Mouse (Mus musculus) midbrain, embryonic 12.5 days (tissue): Measurements from ENCODE around the gene Cltc. TPM values are rescaled to one million over a fixed set of nuclear protein-coding genes. Genes with fewer than 3 reads are reported as not detected.

ENCODE experiments used
- ATAC-seq: fragments of 200-750 bp; cut with Nextera tagmentation; 2 replicates; pipeline ENCODE4 v1.8.0; 2017; ENCODE audit warnings: low read depth, moderate TSS enrichment, moderate library complexity; ENCODE audit not compliant: low FRiP score
- H3K27ac ChIP-seq: fragments of 300-500 bp; sonication (generic); replicated peaks from 2 replicates; pipeline ENCODE4 v1.5.1; 2016; ENCODE audit warnings: mild to moderate bottlenecking
- H3K27me3 ChIP-seq: fragments of 300-500 bp; sonication (generic); 2 replicates; pipeline ENCODE4 v1.6.1; 2016; ENCODE audit warnings: mild to moderate bottlenecking
- H3K36me3 ChIP-seq: fragments of 300-500 bp; sonication (generic); 2 replicates; pipeline ENCODE4 v1.6.1; 2016
- H3K4me1 ChIP-seq: fragments of 300-500 bp; sonication (generic); 2 replicates; pipeline ENCODE4 v1.6.1; 2016
- H3K4me2 ChIP-seq: fragments of 300-500 bp; sonication (generic); replicated peaks from 2 replicates; pipeline ENCODE4 v1.6.1; 2016; ENCODE audit warnings: mild to moderate bottlenecking, moderate library complexity
- H3K4me3 ChIP-seq: fragments of 300-500 bp; sonication (generic); 2 replicates; pipeline ENCODE4 v1.5.1; 2016; ENCODE audit warnings: mild to moderate bottlenecking
- H3K9ac ChIP-seq: fragments of 300-500 bp; sonication (generic); replicated peaks from 2 replicates; pipeline ENCODE4 v1.6.1; 2016; ENCODE audit warnings: mild to moderate bottlenecking, moderate library complexity
- H3K9me3 ChIP-seq: fragments of 300-500 bp; sonication (generic); 2 replicates; pipeline ENCODE4 v1.6.1; 2016; ENCODE audit warnings: mild to moderate bottlenecking
- WGBS: fragments of 180-500 bp; shearing (Covaris S2); methylation state at CpG from one replicate; pipeline ENCODE4 v1.1.7; 2016; 5-methylcytosine and 5-hydroxymethylcytosine counted together
- polyA plus RNA-seq: library from polyadenylated mRNA; unstranded; fragments of >200 nt; fragmentation: Nextera tagmentation; extraction: Ambion mirVana; gene quantifications from 2 replicates; pipeline ENCODE4 v1.2.1, GENCODE M21; 2016

Cltc gene
- polyA plus RNA-seq, 1 experiment from 2014 or later = 165 TPM

DNA sequence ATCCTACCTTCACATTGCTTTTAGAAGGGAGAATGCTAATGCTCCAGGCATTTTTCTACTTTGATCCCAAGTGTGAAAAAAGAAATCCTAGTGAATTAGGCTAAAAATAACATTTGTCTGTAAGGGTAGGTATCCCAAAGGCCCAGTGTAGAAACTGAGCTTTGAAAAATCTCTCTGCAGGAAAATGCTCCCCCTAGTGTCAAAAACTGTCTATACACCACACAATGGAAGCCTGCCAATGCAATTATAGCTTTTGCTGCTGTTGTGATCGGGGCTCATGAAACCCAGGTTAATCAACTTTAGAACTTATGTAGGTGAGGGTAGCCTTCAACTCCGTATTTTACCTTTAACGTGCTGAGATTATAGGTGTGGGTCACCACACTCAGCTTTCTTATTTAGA is 103.9 kb downstream of the Cltc start:
- H3K27ac ChIP-seq = no peak overlapping the region
- H3K4me1 ChIP-seq = no peaks in the 10 kb centered on the region
- H3K4me2 ChIP-seq = no peak overlapping the region
- H3K9ac ChIP-seq = no peak overlapping the region
- H3K27me3 ChIP-seq = no peaks in the 10 kb centered on the region
- H3K36me3 ChIP-seq = no peaks in the 10 kb centered on the region
- 44% methylated on average over 3 of the region's 3 CpGs for WGBS
- no peak overlapping the region for H3K4me3 ChIP-seq
- no peaks in the 10 kb centered on the region for H3K9me3 ChIP-seq
- ATAC-seq = no peak

DNA sequence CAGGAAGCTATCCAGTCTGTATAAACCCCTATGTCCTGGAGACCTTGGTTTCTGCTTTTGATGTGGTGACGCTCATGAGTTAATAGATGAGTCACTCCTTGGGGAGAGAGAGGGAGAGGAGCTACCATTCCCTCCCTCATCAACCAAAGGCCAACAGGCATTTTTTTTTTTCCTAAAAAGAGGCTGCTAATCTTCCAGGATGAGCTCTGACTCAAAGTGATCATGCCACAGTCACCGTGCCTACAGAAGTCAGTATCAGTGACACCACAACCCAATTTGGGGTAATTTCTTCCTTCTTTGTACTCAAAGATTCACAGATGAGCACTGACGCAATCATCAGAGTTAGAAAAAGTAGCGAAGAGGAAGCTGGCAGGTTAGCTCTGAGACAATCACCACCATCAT is 104.8 kb downstream of the Cltc start:
- no peak for ATAC-seq
- no peaks in the 10 kb centered on the region for H3K9me3 ChIP-seq
- WGBS = 88% methylated on average over 4 of the region's 4 CpGs

DNA sequence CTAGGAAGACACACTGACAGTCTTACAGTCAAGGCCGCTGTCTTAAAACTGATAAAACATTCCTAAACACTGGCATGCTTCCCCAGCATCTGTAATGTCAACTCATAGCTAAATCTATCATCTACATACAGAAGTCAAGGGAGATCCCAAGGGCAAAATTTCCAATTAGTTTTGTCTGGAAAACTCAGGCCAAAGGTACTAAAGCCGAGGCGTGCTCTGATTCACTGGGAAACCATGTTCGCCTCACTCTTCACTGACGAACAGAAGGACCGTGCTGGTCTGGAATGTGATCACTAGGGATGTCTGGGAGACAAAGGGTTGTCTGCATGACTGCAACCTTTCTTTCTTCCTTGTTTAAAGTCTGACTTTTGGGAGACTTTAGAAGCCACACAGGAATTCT is 106.7 kb downstream of the Cltc start:
- ATAC-seq = no peak

More for the DNA sequence above, 104.8 kb downstream of the Cltc start:
- Histone ChIP-seq H3K4me2 (no peak overlapping the region), H3K27ac (no peak overlapping the region), H3K4me3 (no peak overlapping the region), H3K36me3 (no peaks in the 10 kb centered on the region), H3K9ac (no peak overlapping the region), H3K27me3 (no peaks in the 10 kb centered on the region), H3K4me1 (no peaks in the 10 kb centered on the region)

DNA sequence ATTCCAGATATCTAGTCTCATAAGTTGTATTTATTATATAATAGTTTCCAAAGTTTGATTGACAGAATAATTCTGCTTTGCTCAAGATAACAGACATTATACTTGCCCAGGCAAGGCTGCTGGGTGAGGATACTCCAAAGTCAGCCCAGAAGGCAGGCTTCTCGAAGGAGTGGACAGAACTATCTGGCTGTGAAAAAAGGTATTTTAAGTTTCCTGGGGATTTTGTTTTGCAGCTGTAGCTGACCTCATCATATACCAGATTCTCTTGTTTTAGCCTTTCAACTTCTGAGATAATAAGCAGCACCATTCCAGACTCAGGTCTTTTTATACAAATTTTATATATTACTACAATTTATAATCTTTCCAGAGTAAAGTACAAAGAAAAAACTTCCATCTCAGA is 107.8 kb downstream of the Cltc start:
- no peak overlapping the region for H3K9ac ChIP-seq
- H3K27me3 ChIP-seq = no peaks in the 10 kb centered on the region
- H3K4me1 ChIP-seq = 0 out of 2 replicates have a peak, but pooled peaks cover 5% of the 10 kb centered on the region
- H3K27ac ChIP-seq = no peak overlapping the region
- no peak overlapping the region for H3K4me3 ChIP-seq
- no peaks in the 10 kb centered on the region for H3K9me3 ChIP-seq
- 0 out of 2 replicates have a peak, but pooled peaks cover 3% of the 10 kb centered on the region for H3K36me3 ChIP-seq
- 90% methylated on average over 1 of the region's 1 CpGs for WGBS
- no peak for ATAC-seq
- H3K4me2 ChIP-seq = no peak overlapping the region

More for the DNA sequence above, 106.7 kb downstream of the Cltc start:
- H3K4me1 ChIP-seq = 0 out of 2 replicates have a peak, but pooled peaks cover 5% of the 10 kb centered on the region
- no peak overlapping the region for H3K9ac ChIP-seq
- 57% methylated on average over 6 of the region's 6 CpGs for WGBS
- no peaks in the 10 kb centered on the region for H3K36me3 ChIP-seq
- H3K9me3 ChIP-seq = no peaks in the 10 kb centered on the region
- no peak overlapping the region for H3K27ac ChIP-seq
- H3K4me2 ChIP-seq = no peak overlapping the region
- H3K27me3 ChIP-seq = no peaks in the 10 kb centered on the region
- no peak overlapping the region for H3K4me3 ChIP-seq

GRCm38 (mm10) chr11:86647706-86648447 is 109.5 kb downstream of the Cltc start:
- Histone ChIP-seq H3K4me3 (no peak overlapping the region), H3K4me1 (0 out of 2 replicates have a peak, but pooled peaks cover 5% of the 10 kb centered on the region), H3K9ac (no peak overlapping the region), H3K27me3 (no peaks in the 10 kb centered on the region), H3K4me2 (no peak overlapping the region), H3K36me3 (0 out of 2 replicates have a peak, but pooled peaks cover 7% of the 10 kb centered on the region), H3K9me3 (no peaks in the 10 kb centered on the region), H3K27ac (no peak overlapping the region)
- no peak for ATAC-seq
- 81% methylated on average over 15 of the region's 15 CpGs for WGBS

GRCm38 (mm10) chr11:86646885-86647459 is 110.4 kb downstream of the Cltc start:
- WGBS = 90% methylated on average over 3 of the region's 3 CpGs
- Histone ChIP-seq H3K4me1 (0 out of 2 replicates have a peak, but pooled peaks cover 5% of the 10 kb centered on the region), H3K9me3 (no peaks in the 10 kb centered on the region), H3K27me3 (no peaks in the 10 kb centered on the region), H3K36me3 (peaks cover 11% of the 10 kb centered on the region), H3K4me2 (no peak overlapping the region), H3K4me3 (no peak overlapping the region), H3K9ac (no peak overlapping the region), H3K27ac (no peak overlapping the region)
- no peak for ATAC-seq

DNA sequence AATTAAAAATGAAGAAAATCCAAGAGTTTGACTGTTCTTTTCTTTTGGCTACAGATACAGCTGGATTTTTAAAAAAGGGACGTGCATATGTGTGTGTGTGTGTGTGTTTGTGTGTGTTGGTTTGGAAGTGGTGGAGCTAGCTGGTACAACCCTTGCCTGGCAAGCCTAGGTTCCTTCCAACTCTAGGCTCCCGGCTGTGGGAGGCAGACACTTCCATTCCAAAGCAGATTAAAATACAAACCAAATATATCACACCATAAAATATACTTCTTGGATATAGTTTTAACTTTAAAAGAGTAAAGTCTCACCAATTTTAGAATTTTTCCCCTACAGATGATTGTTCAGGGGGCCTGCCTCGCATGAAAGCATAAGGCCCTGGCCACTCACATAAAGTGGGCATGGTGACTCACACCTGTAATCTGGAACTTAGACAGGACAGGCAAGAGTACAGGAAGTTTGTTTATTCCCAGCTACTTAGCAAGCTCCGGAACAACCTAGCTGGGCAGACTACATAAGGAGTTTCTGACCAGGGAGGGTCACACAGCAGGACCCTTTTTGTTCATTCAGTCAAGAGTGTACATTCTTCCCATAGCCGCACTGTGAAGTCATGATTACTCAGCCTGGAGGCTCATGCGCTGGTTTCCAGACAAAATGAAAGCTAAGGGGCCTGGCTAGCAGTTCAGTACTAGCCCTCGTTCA is 111.1 kb downstream of the Cltc start:
- H3K36me3 ChIP-seq = peaks cover 11% of the 10 kb centered on the region
- ATAC-seq = no peak
- H3K4me2 ChIP-seq = no peak overlapping the region
- no peaks in the 10 kb centered on the region for H3K9me3 ChIP-seq
- H3K27me3 ChIP-seq = no peaks in the 10 kb centered on the region
- no peak overlapping the region for H3K27ac ChIP-seq
- 0 out of 2 replicates have a peak, but pooled peaks cover 5% of the 10 kb centered on the region for H3K4me1 ChIP-seq
- no peak overlapping the region for H3K9ac ChIP-seq
- H3K4me3 ChIP-seq = no peak overlapping the region
- WGBS = 58% methylated on average over 7 of the region's 7 CpGs

- no peak overlapping the region for H3K4me3 ChIP-seq
- WGBS = 97% methylated on average over 4 of the region's 4 CpGs
Measured at GRCm38 (mm10) chr11:86644553-86644952, 112.8 kb downstream of the Cltc start.

More at GRCm38 (mm10) chr11:86644553-86644952, 112.8 kb downstream of the Cltc start:
- no peak overlapping the region for H3K4me2 ChIP-seq
- H3K36me3 ChIP-seq = peaks cover 11% of the 10 kb centered on the region
- no peak overlapping the region for H3K9ac ChIP-seq
- H3K27me3 ChIP-seq = no peaks in the 10 kb centered on the region
- 0 out of 2 replicates have a peak, but pooled peaks cover 5% of the 10 kb centered on the region for H3K4me1 ChIP-seq
- ATAC-seq = no peak
- no peaks in the 10 kb centered on the region for H3K9me3 ChIP-seq
- H3K27ac ChIP-seq = no peak overlapping the region

Other genes with a start within 250 kb of the Cltc start
- gene Rps6kb1, start 212.8 kb downstream of the Cltc start, polyA plus RNA-seq = 60.5 and 65.9 TPM in 2 replicates
- gene Tubd1, start 212.6 kb downstream of the Cltc start, polyA plus RNA-seq = 9.4 and 9.6 TPM in 2 replicates
- 87.4 and 92.9 TPM in 2 replicates for gene Vmp1, start 73.7 kb downstream of the Cltc start, polyA plus RNA-seq
- 36.8 and 37.7 TPM in 2 replicates for gene Ptrh2, start 73.6 kb downstream of the Cltc start, polyA plus RNA-seq
- 45.7 and 46.5 TPM in 2 replicates for gene Dhx40, start 50.2 kb upstream of the Cltc start, polyA plus RNA-seq
- 10.0 and 10.3 TPM in 2 replicates for gene Ypel2, start 236.1 kb upstream of the Cltc start, polyA plus RNA-seq